Mouse (Mus musculus): ENCODE measurements at regions not wholly inside any gene's neighbourhood (a gene's known extent, or its start where the extent isn't known, plus 50 kb on each side); places are given as distances from the start of the nearest gene placed in this dataset.
A peak's percentile ranks its signal among the peaks of the same experiment; 100 is the strongest.
"Not testable (repeated sequence)": the region's sequence is repeated elsewhere in the genome, so short reads cannot be mapped to it uniquely, and the experiment has no call there.

DNA sequence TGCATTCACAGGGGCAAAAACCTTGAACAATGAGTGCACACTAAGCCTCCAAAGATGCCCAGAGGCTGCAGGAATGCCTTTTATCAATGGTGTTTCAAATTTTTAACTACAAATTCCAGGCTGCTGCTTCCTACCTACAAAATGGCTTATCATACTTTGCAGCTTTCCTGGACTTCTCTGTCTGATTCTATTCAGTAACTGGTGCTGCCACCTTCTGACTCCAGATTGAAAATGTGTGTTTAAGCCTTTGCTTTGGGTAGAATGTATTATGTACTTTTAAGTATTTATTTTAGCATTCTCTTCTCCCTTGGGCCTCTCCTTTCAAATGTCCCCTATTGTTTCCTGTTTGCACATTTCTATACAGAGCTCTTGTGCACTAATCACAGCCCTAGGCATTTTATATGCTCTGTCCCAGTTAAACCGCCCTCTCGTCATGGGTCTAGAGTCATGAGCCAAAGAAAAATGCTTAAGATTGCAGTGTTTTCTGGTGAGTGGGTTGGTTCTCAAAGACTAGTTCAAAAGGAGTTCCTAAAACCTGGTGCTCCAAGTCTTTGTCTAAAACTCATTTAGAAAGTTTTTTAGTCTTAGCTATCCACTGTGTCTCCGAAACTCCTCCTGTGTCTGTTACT is 472.3 kb upstream of the Dpp10 start:
- peak; percentile 4 to 53 for DNase-seq (ENCODE audit: low spot score in 2 of 2)

- no peak for DNase-seq (ENCODE audit: low spot score in 2 of 2)
Observed at GRCm38 (mm10) chr1:124510492-124510891, 465.1 kb upstream of the Dpp10 start.

GRCm38 (mm10) chr1:124488456-124488855 is 443.1 kb upstream of the Dpp10 start:
- DNase-seq (ENCODE audit: low spot score in 2 of 2) = no peak

DNA sequence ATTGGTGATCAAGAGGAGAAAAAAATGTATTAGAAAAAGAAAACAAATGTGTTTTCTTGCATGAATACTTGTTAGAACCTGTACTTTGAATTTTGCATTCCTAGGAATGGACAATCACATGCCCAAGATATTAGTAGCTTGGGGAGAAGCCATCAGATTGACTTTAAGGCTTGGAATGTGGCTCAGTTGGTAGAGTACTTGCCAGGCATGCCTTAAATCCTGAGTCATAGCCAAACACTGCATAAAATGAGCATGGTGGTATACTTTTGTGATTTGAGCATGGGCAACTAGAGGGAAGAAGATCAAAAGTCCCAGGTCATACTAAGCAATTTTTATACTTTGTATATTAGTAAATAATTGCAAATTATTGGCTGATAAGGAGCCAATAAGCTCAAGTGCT is 442.6 kb upstream of the Dpp10 start:
- DNase-seq (ENCODE audit: low spot score in 2 of 2) = no peak

DNA sequence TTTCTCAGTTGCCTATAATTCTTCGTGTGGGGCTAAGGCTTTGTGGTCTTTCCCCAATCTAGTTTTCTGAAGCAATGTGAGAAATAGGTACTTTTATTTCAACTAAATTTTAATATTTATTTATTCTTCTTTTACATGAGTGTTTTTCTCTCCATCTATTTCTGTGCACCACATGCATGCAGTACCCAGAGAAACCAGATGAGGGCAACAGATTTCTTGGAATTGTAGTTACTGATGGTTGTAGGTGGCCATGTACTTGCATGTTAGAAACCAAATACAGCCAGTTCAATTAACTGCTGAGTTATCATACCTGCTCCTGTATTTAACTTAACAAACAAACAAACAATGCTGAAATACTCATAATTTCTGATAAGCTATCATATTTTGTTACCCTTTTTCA is 404.8 kb upstream of the Dpp10 start:
- DNase-seq (ENCODE audit: low spot score in 2 of 2) = peak; percentile 6 to 13

DNA sequence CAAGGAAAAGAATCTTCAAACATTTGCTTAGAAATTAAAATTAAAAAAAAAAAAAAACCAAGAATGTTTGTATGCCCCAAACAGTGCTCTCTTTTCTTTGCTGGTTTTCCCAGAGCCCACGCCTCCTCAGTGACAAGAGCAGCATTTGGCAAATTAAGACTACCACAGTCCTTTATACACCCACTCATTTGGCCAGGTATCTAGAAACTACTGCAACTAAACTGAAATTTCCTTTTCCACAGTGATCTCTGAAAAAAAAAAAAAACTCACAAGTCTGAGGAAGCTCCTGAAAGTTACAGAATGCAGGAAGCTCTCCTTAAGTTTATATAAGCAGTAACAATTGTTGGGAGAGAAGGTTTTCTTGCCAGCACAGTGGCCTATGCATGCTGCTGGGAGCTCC is 394.2 kb upstream of the Dpp10 start:
- DNase-seq (ENCODE audit: low spot score in 2 of 2) = no peak

DNA sequence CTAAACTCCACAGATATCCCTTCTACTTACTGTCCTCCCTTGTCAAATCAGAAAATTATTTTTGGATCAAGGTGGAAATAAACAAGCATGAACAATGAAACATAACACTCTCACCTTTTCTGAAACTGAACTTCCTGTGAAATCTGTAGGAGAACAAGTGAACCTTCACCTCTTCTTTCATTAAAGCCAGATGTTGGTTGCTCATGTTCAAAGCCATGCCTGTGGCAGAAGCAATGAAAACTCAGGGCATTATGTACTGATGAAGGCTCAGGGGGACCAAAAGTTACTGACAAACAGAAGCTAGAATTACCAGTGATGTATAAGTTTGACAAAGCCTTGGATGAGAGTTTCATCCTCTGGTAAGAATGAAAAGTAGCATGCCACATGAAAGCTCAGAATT is 390.5 kb upstream of the Dpp10 start:
- DNase-seq (ENCODE audit: low spot score in 2 of 2) = no peak

DNA sequence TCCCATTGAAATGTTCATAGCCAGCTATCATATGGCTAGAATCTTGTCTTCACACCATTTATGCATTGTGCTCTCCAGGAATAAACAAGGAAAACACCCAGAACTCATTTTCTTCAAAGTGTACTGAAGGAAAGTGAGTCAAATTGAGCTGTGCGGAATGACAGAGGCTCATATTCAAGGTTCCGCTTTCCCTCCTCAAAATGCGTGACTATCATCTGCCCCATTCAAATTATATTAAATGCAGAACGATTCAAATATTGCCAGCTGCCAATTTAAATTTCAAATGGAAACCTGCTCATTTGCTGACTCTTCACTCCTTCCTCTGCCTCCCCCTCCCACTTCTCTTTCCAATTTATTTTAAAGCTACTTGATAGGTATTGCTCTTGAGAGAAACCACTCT is 384.2 kb upstream of the Dpp10 start:
- no peak for DNase-seq (ENCODE audit: low spot score in 2 of 2)

GRCm38 (mm10) chr1:124416762-124417161 is 371.4 kb upstream of the Dpp10 start:
- no peak for DNase-seq (ENCODE audit: low spot score in 2 of 2)

GRCm38 (mm10) chr1:124410236-124410635 is 364.9 kb upstream of the Dpp10 start:
- DNase-seq (ENCODE audit: low spot score in 2 of 2) = no peak

- DNase-seq (ENCODE audit: low spot score in 2 of 2) = peak in 1 of 2 experiments; percentile 2
Observed at GRCm38 (mm10) chr1:124409781-124410180, 364.4 kb upstream of the Dpp10 start.

GRCm38 (mm10) chr1:124369604-124370003 is 324.2 kb upstream of the Dpp10 start:
- DNase-seq (ENCODE audit: low spot score in 2 of 2) = peak in 1 of 2 experiments; percentile 1

- not testable (repeated sequence) for DNase-seq (ENCODE audit: low spot score in 2 of 2)
Observed at GRCm38 (mm10) chr1:124348491-124348890, 303.1 kb upstream of the Dpp10 start.

DNA sequence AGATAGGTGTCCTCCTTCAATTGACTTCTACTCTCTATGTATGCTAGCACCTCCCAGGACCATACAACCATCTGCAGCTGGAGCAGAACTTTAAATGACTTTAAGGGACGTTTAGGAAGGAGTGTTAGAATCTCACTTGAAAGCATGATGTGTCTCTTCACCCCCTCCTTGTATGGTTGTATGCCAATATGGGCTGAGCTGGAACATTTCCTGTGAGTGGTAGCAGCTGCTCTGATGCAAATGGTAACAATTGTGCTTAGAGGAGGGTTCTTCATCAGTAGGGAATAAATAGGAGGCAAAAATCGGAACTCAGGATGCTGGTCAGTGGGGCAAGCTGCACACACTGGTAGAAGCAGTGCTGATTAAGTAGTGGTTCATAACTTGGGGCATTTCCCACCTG is 294.1 kb upstream of the Dpp10 start:
- no peak for DNase-seq (ENCODE audit: low spot score in 2 of 2)

DNA sequence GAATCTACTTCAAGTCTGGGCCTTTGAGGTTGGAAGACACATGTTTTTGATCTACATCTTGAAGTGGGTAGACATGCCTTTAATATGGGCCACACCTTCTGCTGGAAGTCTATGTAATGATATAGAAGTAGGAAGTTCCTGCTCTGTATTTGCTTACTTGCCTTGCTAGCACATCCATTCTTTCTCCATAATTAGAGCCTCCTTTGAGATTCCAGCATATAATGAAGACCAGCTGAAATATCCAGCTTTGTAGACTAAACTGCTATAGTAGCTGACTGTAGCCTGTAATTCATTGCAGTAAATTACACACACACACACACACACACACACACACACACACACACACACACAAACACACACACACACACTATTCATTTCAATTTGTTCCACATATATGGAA is 293.3 kb upstream of the Dpp10 start:
- no peak for DNase-seq (ENCODE audit: low spot score in 2 of 2)

DNA sequence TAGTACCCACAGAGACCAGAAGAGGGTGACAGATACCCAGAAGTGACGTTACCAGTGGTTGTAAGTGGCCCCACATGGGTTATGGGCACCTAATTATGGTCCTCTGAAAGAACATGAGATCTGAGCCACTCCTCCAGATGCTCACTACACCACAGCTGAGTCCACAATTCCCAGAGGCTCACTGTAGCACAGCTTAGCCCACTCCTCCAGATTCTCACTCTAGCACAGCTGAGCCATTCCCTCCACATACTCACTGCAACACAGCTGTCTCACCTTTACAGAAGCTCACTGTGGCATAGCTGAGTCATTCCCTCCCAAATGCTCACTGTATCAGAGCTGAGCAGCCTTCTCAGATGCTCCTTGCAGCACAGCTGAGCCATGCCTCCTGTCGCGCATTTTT is 286.9 kb upstream of the Dpp10 start:
- no peak for DNase-seq (ENCODE audit: low spot score in 2 of 2)

All from layer of hippocampus, postnatal 14 days (tissue).